Mouse (Mus musculus): ENCODE data around the gene Gabbr1. TPM values are rescaled to one million over a fixed set of nuclear protein-coding genes. Genes with fewer than 3 reads are reported as not detected.
"Not testable (repeated sequence)": the region's sequence is repeated elsewhere in the genome, so short reads cannot be mapped to it uniquely, and the experiment has no call there.

Gabbr1 gene
- total RNA-seq (2021) = 1 to 10 TPM; 6.0 to 8.2 TPM
- long read RNA-seq, experiment 1, partial matches to known transcripts = 1 of 3 reads
- long read RNA-seq, experiment 1, other reads (novel, unspliced or antisense) = 1 of 3 reads
- long read RNA-seq, experiment 2, partial matches to known transcripts = 0 of 2 reads
- long read RNA-seq, experiment 2, other reads (novel, unspliced or antisense) = 1 of 2 reads

GRCm38 (mm10) chr17:37045611-37046311 lies at the start of gene Gabbr1:
Gene Gabbr1 (plus strand): TSS chr17:37045966.
- peak; percentile 84 to 90 for DNase-seq

GRCm38 (mm10) chr17:36997033-36997735 lies 48.6 kb upstream of the Gabbr1 start:
- DNase-seq = peak; percentile 56 to 87

GRCm38 (mm10) chr17:36998477-36998876 lies 47.3 kb upstream of the Gabbr1 start:
- no peak for DNase-seq

GRCm38 (mm10) chr17:37000863-37001262 lies 44.9 kb upstream of the Gabbr1 start, which contains the start of gene Zfp57:
Gene Zfp57 (plus strand): TSS chr17:37001163.
- no peak for DNase-seq

- DNase-seq = peak; percentile 67 to 68
Measured at GRCm38 (mm10) chr17:37002364-37003330, 43.1 kb upstream of the Gabbr1 start.

- DNase-seq = no peak
Measured at GRCm38 (mm10) chr17:37003366-37003765, 42.4 kb upstream of the Gabbr1 start.

GRCm38 (mm10) chr17:37008161-37008560 lies 37.6 kb upstream of the Gabbr1 start:
- no peak for DNase-seq

GRCm38 (mm10) chr17:37009460-37010042 lies 36.2 kb upstream of the Gabbr1 start:
- DNase-seq = no peak

- no peak for DNase-seq
Measured at GRCm38 (mm10) chr17:37011719-37012118, 34.0 kb upstream of the Gabbr1 start.

GRCm38 (mm10) chr17:37012141-37012540 lies 33.6 kb upstream of the Gabbr1 start:
- DNase-seq = no peak

GRCm38 (mm10) chr17:37016333-37016732 lies 29.4 kb upstream of the Gabbr1 start:
- no peak for DNase-seq

- DNase-seq = no peak
Measured at GRCm38 (mm10) chr17:37018328-37018727, 27.4 kb upstream of the Gabbr1 start.

- not testable (repeated sequence) for DNase-seq
Measured at GRCm38 (mm10) chr17:37019242-37019641, 26.5 kb upstream of the Gabbr1 start.

GRCm38 (mm10) chr17:37022628-37023576 lies 22.9 kb upstream of the Gabbr1 start, which contains the start of gene Mog:
Gene Mog (minus strand): TSS chr17:37023398.
- no peak for DNase-seq

GRCm38 (mm10) chr17:37026425-37026824 lies 19.3 kb upstream of the Gabbr1 start:
- DNase-seq = no peak

GRCm38 (mm10) chr17:37027486-37027885 lies 18.3 kb upstream of the Gabbr1 start:
- DNase-seq = no peak

GRCm38 (mm10) chr17:37028212-37028611 lies 17.6 kb upstream of the Gabbr1 start:
- DNase-seq = no peak

- DNase-seq = peak; percentile 86 to 88
Measured at GRCm38 (mm10) chr17:37028683-37029120, 17.1 kb upstream of the Gabbr1 start.

- DNase-seq = no peak
Measured at GRCm38 (mm10) chr17:37029162-37029561, 16.6 kb upstream of the Gabbr1 start.

All from heart, adult 18-20 months (tissue).